11 mouse cellular contexts compared by ENCODE assay signal in the genomic region with DNA sequence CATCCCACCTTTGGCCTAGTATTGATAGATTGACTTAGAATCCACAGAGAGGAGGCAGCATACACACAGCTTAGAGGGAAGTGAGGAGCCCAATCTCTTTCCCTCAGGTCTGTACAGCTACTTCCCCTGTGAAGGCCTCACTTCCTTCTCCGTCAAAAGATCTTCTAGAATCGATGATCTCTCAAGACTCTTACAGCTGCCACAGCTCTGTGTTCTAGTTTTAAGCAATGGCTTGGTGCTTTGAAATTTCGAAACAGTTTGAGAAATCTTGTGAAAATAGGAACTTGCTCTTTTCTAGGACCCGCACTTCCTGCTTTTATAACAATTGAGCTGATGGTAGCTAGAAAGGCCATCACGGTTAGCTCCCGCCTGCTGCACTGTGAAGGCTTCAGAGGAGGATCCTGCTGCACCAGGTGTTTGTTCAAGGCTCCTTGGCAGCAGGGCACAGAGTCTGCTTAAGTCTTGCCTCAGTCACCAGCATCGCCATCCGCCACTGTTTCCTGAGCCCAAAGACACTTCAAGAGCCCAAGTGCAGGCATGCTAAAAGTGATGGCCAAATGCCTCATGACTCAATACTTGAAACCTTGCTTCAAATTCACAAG.
DNase-seq lines count a peak whose midpoint lies in the region; ATAC-seq and TF ChIP-seq lines count a peak whose summit lies in the region.
"Had no signal": no experiment of that assay in that cellular context is flagged by ENCODE, and none has a peak within 500 bp of the region (broad histone marks: within the 10 kb centered on the region; RNA-seq: fewer than 3 reads in every experiment).

No protein-coding gene starts in this region.

- H3K4me1 ChIP-seq in liver, adult 2 months (ENCODE audit: control insufficient read depth, insufficient read depth, low read length) = no peaks in the 10 kb centered on the region
- no peaks in the 10 kb centered on the region for H3K4me1 ChIP-seq in liver, embryonic 11.5 days (replicated peaks; ENCODE audit: control insufficient read depth, insufficient read depth, low read length)
- no peaks in the 10 kb centered on the region for H3K4me1 ChIP-seq in MEL (ENCODE audit: control insufficient read depth in 1 of 2, insufficient read depth in 2 of 2, low read length in 2 of 2)
- no peaks in the 10 kb centered on the region for H3K4me1 ChIP-seq in hindbrain, postnatal 0 days (ENCODE audit: insufficient read depth, low read length)
- H3K4me1 ChIP-seq in hindbrain, embryonic 11.5 days (replicated peaks; ENCODE audit: control insufficient read depth, insufficient read depth, low read length) = no peaks in the 10 kb centered on the region

- no peaks in the 10 kb centered on the region for H3K9me3 ChIP-seq in liver, embryonic 11.5 days (ENCODE audit: control insufficient read depth, low read length)
- no peaks in the 10 kb centered on the region for H3K9me3 ChIP-seq in MEL (replicated peaks; ENCODE audit: insufficient read depth, low read length)
- no peaks in the 10 kb centered on the region for H3K9me3 ChIP-seq in hindbrain, postnatal 0 days (ENCODE audit: low read length)
- no peaks in the 10 kb centered on the region for H3K9me3 ChIP-seq in hindbrain, embryonic 11.5 days (ENCODE audit: control insufficient read depth, low read length)

- DNase-seq in liver, adult 2 months (ENCODE audit: extremely low read depth, low read depth, low spot score) = peak; percentile 54
- DNase-seq in liver, embryonic 11.5 days (ENCODE audit: low spot score) = no peak
- DNase-seq in MEL (ENCODE audit: low read depth, low spot score) = peak; percentile 10
- peak; percentile 27 for DNase-seq in telencephalon, adult 2 months (ENCODE audit: low read depth, low spot score)
- no peak for DNase-seq in urinary bladder, postnatal 4 days (ENCODE audit: low spot score in 2 of 2)
- no peak for DNase-seq in hindbrain, postnatal 0 days (ENCODE audit: low spot score)
- no peak for DNase-seq in hindbrain, embryonic 11.5 days (ENCODE audit: low spot score)
- DNase-seq: adrenal gland, adult 2 months; gastrocnemius, postnatal 25 days had no signal

- TF ChIP-seq EP300 in MEL (IDR thresholded peaks at IDR 0.05; ENCODE audit: low read depth in 1 of 2, low read length in 2 of 2) = no peak

- WGBS in liver, adult 2 months = 91% methylated on average over 8 of the region's 8 CpGs
- WGBS in liver, embryonic 11.5 days = 53% methylated on average over 8 of the region's 8 CpGs
- 91% methylated on average over 8 of the region's 8 CpGs for WGBS in hindbrain, postnatal 0 days
- WGBS in hindbrain, embryonic 11.5 days = 96% methylated on average over 8 of the region's 8 CpGs

- no peak overlapping the region for H3K4me3 ChIP-seq in liver, adult 2 months (ENCODE audit: insufficient read depth, low read depth, low read length)
- H3K4me3 ChIP-seq in liver, embryonic 11.5 days (ENCODE audit: low read depth, low read length) = no peak overlapping the region
- no peak overlapping the region for H3K4me3 ChIP-seq in MEL (ENCODE audit: control insufficient read depth in 1 of 2, insufficient read depth in 1 of 2, low read depth in 2 of 2, low read length in 2 of 2)
- H3K4me3 ChIP-seq in hindbrain, postnatal 0 days (ENCODE audit: low read length) = no peak overlapping the region
- H3K4me3 ChIP-seq in hindbrain, embryonic 11.5 days (ENCODE audit: low read depth, low read length) = no peak overlapping the region
- H3K4me3 ChIP-seq: myocyte had no signal

- no peak overlapping the region for H3K27ac ChIP-seq in liver, adult 2 months (replicated peaks; ENCODE audit: insufficient read depth, low read depth, low read length)
- H3K27ac ChIP-seq in liver, embryonic 11.5 days (ENCODE audit: low read depth, low read length) = no peak overlapping the region
- no peak overlapping the region for H3K27ac ChIP-seq in MEL (ENCODE audit: control insufficient read depth, low read depth, low read length)
- H3K27ac ChIP-seq in hindbrain, postnatal 0 days = no peak overlapping the region
- H3K27ac ChIP-seq in hindbrain, embryonic 11.5 days (ENCODE audit: low read depth, low read length) = no peak overlapping the region

- TF ChIP-seq RAD21 in MEL (IDR thresholded peaks at IDR 0.05; ENCODE audit: low read depth, low read length) = no peak

- H3K9ac ChIP-seq in liver, adult 2 months (ENCODE audit: low read depth, low read length) = no peak overlapping the region
- H3K9ac ChIP-seq in liver, embryonic 11.5 days (ENCODE audit: low read depth, low read length) = no peak overlapping the region
- no peak overlapping the region for H3K9ac ChIP-seq in MEL (ENCODE audit: control insufficient read depth, low read depth, low read length, poor library complexity, severe bottlenecking)
- no peak overlapping the region for H3K9ac ChIP-seq in hindbrain, postnatal 0 days (replicated peaks; ENCODE audit: low read length)
- no peak overlapping the region for H3K9ac ChIP-seq in hindbrain, embryonic 11.5 days (ENCODE audit: low read depth, low read length)

- no peak for ATAC-seq in liver, embryonic 11.5 days (replicated peaks; ENCODE audit: low FRiP score)
- ATAC-seq in hematopoietic stem cell, adult 5-6 weeks (replicated peaks in 1 of 2; ENCODE audit: insufficient read depth in 1 of 2, low FRiP score in 2 of 2, low TSS enrichment in 1 of 2, low read depth in 1 of 2, poor library complexity in 2 of 2, severe bottlenecking in 2 of 2) = peak; percentile 85 to 87
- ATAC-seq in hindbrain, postnatal 0 days = no peak
- ATAC-seq in hindbrain, embryonic 11.5 days (ENCODE audit: low FRiP score) = no peak

- H3K27me3 ChIP-seq in liver, adult 2 months (ENCODE audit: control insufficient read depth, insufficient read depth, low read length) = no peaks in the 10 kb centered on the region
- H3K27me3 ChIP-seq in liver, embryonic 11.5 days (replicated peaks; ENCODE audit: control insufficient read depth, insufficient read depth, low read length) = no peaks in the 10 kb centered on the region
- H3K27me3 ChIP-seq in MEL (ENCODE audit: control insufficient read depth in 1 of 2, insufficient read depth in 2 of 2, low read length in 2 of 2) = no peaks in the 10 kb centered on the region
- no peaks in the 10 kb centered on the region for H3K27me3 ChIP-seq in hindbrain, postnatal 0 days (ENCODE audit: insufficient read depth, low read length)
- H3K27me3 ChIP-seq in hindbrain, embryonic 11.5 days (ENCODE audit: control insufficient read depth, insufficient read depth, low read length) = no peaks in the 10 kb centered on the region

- H3K4me2 ChIP-seq in liver, embryonic 11.5 days = no peak overlapping the region
- H3K4me2 ChIP-seq in hindbrain, postnatal 0 days (ENCODE audit: low read depth, low read length) = no peak overlapping the region
- no peak overlapping the region for H3K4me2 ChIP-seq in hindbrain, embryonic 11.5 days (replicated peaks; ENCODE audit: low read depth, low read length)

- H3K36me3 ChIP-seq in liver, adult 2 months (ENCODE audit: control insufficient read depth, insufficient read depth, low read length) = no peaks in the 10 kb centered on the region
- H3K36me3 ChIP-seq in liver, embryonic 11.5 days (ENCODE audit: control insufficient read depth, insufficient read depth, low read length) = no peaks in the 10 kb centered on the region
- H3K36me3 ChIP-seq in MEL (ENCODE audit: control insufficient read depth in 1 of 2, insufficient read depth in 2 of 2, low read length in 2 of 2) = no peaks in the 10 kb centered on the region
- no peaks in the 10 kb centered on the region for H3K36me3 ChIP-seq in hindbrain, postnatal 0 days (ENCODE audit: insufficient read depth, low read length)
- H3K36me3 ChIP-seq in hindbrain, embryonic 11.5 days (ENCODE audit: control insufficient read depth, insufficient read depth, low read length) = no peaks in the 10 kb centered on the region

- TF ChIP-seq CTCF in liver, adult 2 months (IDR thresholded peaks at IDR 0.05; ENCODE audit: low read depth, low read length) = no peak
- no peak for TF ChIP-seq CTCF in MEL (IDR thresholded peaks at IDR 0.05 in 2 of 3, conservative IDR thresholded peaks at IDR 0.05 in 1 of 3; ENCODE audit: control insufficient read depth in 1 of 3, insufficient read depth in 1 of 3, low read depth in 2 of 3, low read length in 3 of 3, poor library complexity in 1 of 3, severe bottlenecking in 1 of 3)
- no peak for TF ChIP-seq CTCF in hindbrain, postnatal 0 days (IDR thresholded peaks at IDR 0.05; ENCODE audit: low read depth)

- no peak for TF ChIP-seq POLR2A in liver, adult 2 months (IDR thresholded peaks at IDR 0.05; ENCODE audit: extremely low read depth, insufficient read depth, low read length)
- no peak for TF ChIP-seq POLR2A in MEL (IDR thresholded peaks at IDR 0.05; ENCODE audit: control insufficient read depth in 1 of 2, insufficient read depth in 1 of 2, low read depth in 1 of 2, low read length in 2 of 2, poor library complexity in 1 of 2)

- no peaks in the 10 kb centered on the region for H3K79me2 ChIP-seq in liver, adult 2 months (ENCODE audit: control insufficient read depth, insufficient read depth, low read length)
- H3K79me2 ChIP-seq in MEL (ENCODE audit: control insufficient read depth, insufficient read depth, low read length, poor library complexity) = no peaks in the 10 kb centered on the region

TF ChIP-seq in MEL, 35 proteins besides CTCF, POLR2A, EP300 and RAD21:
- TF ChIP-seq GABPA (IDR thresholded peaks at IDR 0.05; ENCODE audit: low read depth, low read length) = no peak
- TF ChIP-seq ZMIZ1 (IDR thresholded peaks at IDR 0.05; ENCODE audit: low read depth, low read length) = no peak
- no peak for TF ChIP-seq HCFC1 (IDR thresholded peaks at IDR 0.05; ENCODE audit: low read depth, low read length)
- no peak for TF ChIP-seq KAT2A (conservative IDR thresholded peaks at IDR 0.05; ENCODE audit: low read depth, low read length)
- TF ChIP-seq NRF1 (IDR thresholded peaks at IDR 0.05; ENCODE audit: insufficient read depth, low read depth, low read length, poor library complexity, severe bottlenecking) = no peak
- no peak for TF ChIP-seq SIN3A (IDR thresholded peaks at IDR 0.05; ENCODE audit: low read length)
- no peak for TF ChIP-seq RCOR1 (IDR thresholded peaks at IDR 0.05; ENCODE audit: low read depth, low read length)

Comparison
In these comparisons a context has a peak if more than half of its experiments do, and no peak if none do; other contexts are left out.
1. DNase-seq: peak in liver, adult 2 months (single experiment), MEL (single experiment) and telencephalon, adult 2 months (single experiment); none in liver, embryonic 11.5 days (single experiment), urinary bladder, postnatal 4 days (0 of 2), hindbrain, postnatal 0 days (single experiment) and hindbrain, embryonic 11.5 days (single experiment).
2. ATAC-seq: peak in hematopoietic stem cell, adult 5-6 weeks (2 of 2); none in liver, embryonic 11.5 days (single experiment), hindbrain, postnatal 0 days (single experiment) and hindbrain, embryonic 11.5 days (single experiment).